Mouse (Mus musculus) layer of hippocampus, postnatal 10 days (tissue): ENCODE results near the gene Bace1. TPM values are rescaled to one million over a fixed set of nuclear protein-coding genes. Genes with fewer than 3 reads are reported as not detected.
A peak's percentile ranks its signal among the peaks of the same experiment; 100 is the strongest.

Source experiments
- DNase-seq, 2 experiments: peaks; one replicate each; pipeline ENCODE4 v3.0.0; 2021; ENCODE audit warnings: low spot score in 2 of 2
- total RNA-seq, 2 experiments: library from RNA; stranded (reverse); gene quantifications; 2 replicates each; pipeline ENCODE4 v1.2.3; 2021

Gene Bace1
- total RNA-seq, 2 experiments from 2014 or later, result 88.7 to 102 TPM

GRCm38 (mm10) chr9:45893681-45894080 is 55.3 kb downstream of the Bace1 start:
- DNase-seq, result no peak

- no peak for DNase-seq
Observed at GRCm38 (mm10) chr9:45905196-45905595, 66.8 kb downstream of the Bace1 start.

GRCm38 (mm10) chr9:45905811-45906237 is 67.4 kb downstream of the Bace1 start:
- DNase-seq, result peak; percentile 36 to 52

- peak; percentile 90 to 94 for DNase-seq
Observed at GRCm38 (mm10) chr9:45906355-45907077, 68.1 kb downstream of the Bace1 start, which contains the start of the genes Pcsk7 and Rnf214. Gene Pcsk7, plus strand, starts transcription at chr9:45906497. Gene Rnf214, minus strand, starts transcription at chr9:45906911.

GRCm38 (mm10) chr9:45907078-45907428 is 68.7 kb downstream of the Bace1 start:
- no peak for DNase-seq

GRCm38 (mm10) chr9:45910995-45911394 is 72.6 kb downstream of the Bace1 start:
- DNase-seq, result no peak

GRCm38 (mm10) chr9:45911673-45912072 is 73.3 kb downstream of the Bace1 start:
- peak; percentile 64 for DNase-seq

Other genes with a start within 250 kb of the Bace1 start
- 10 to 100 TPM; 17.5 to 18.2 TPM for gene Cep164, start 9.9 kb upstream of the Bace1 start, total RNA-seq
- gene Pcsk7, start 67.9 kb downstream of the Bace1 start, total RNA-seq, result 10 to 100 TPM; 26.1 to 31.0 TPM
- 10 to 100 TPM; 69.2 to 70.6 TPM for gene Rnf214, start 68.3 kb downstream of the Bace1 start, total RNA-seq
- 10 to 100 TPM; 12.1 TPM for gene Tagln, start 97.5 kb downstream of the Bace1 start, total RNA-seq
- gene Sidt2, start 116.7 kb downstream of the Bace1 start, total RNA-seq, result 100 to 1,000 TPM; 113 to 114 TPM
- 100 to 1,000 TPM; 245 to 256 TPM for gene Pafah1b2, start 174.1 kb downstream of the Bace1 start, total RNA-seq
- 10 to 100 TPM; 83.8 to 85.0 TPM for gene Sik3, start 174.2 kb downstream of the Bace1 start, total RNA-seq